In the genomic region with DNA sequence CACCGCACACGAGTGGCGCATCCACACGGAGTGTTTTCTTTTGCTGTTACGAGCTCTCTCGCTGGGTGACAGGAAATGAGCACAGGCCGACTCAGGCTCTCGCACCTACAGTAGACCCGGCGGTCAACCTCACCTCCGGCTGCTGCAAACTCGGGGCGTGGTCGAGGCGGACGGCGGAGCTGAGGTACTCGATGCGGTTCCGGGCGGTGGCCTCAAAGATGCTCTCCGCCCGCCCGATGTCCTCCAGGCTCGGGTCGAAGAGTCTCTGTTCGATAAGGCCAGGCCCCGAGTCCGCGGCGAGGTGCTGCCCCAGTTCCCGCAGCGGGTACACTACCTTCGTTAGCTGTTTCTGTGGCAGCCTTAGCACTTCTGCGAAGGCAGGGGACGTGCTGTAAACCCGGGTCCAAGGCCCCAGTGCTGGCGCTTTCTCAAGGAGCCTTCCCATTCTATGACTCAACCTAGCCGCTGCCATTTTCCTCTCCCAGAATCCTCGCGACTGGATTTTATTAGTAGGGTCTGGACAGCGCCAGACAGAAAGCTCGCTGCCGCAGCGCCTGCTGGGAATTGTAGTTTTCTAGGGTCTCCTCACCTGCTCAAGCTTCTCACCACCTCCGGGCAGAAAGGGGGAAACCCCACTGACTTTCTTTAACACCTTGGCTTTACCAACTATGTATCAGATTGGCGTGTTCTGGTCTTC, we compare ENCODE assay signal across 8 mouse cellular contexts. TPM values are rescaled to one million over a fixed set of nuclear protein-coding genes. Genes with fewer than 3 reads are reported as not detected.
DNase-seq lines count a peak whose midpoint lies in the region; ATAC-seq and TF ChIP-seq lines count a peak whose summit lies in the region.

A gene (minus strand): TSS at position 498 of the 697 bp plus-strand sequence.

- H3K9me3 ChIP-seq in MEL (replicated peaks; ENCODE audit: insufficient read depth, low read length) = no peaks in the 10 kb centered on the region
- no peaks in the 10 kb centered on the region for H3K9me3 ChIP-seq in lung, embryonic 16.5 days (ENCODE audit: control insufficient read depth, low read length)

- peaks cover 0 to 23% of the 10 kb centered on the region in 2 experiments; a peak in 3 of 4 replicates for H3K36me3 ChIP-seq in MEL (ENCODE audit: control insufficient read depth in 1 of 2, insufficient read depth in 2 of 2, low read length in 2 of 2)
- peaks cover 11% of the 10 kb centered on the region; the same call in 1 of the 2 replicates for H3K36me3 ChIP-seq in lung, embryonic 16.5 days (ENCODE audit: control insufficient read depth, insufficient read depth, low read length)

- no peaks in the 10 kb centered on the region for H3K27me3 ChIP-seq in MEL (ENCODE audit: control insufficient read depth in 1 of 2, insufficient read depth in 2 of 2, low read length in 2 of 2)
- no peaks in the 10 kb centered on the region for H3K27me3 ChIP-seq in cerebellum, adult 2 months (ENCODE audit: control insufficient read depth, insufficient read depth, low read length)
- no peaks in the 10 kb centered on the region for H3K27me3 ChIP-seq in lung, embryonic 16.5 days (ENCODE audit: control insufficient read depth, insufficient read depth, low read depth, low read length)

- TF ChIP-seq RAD21 in MEL (IDR thresholded peaks at IDR 0.05; ENCODE audit: low read depth, low read length) = no peak

- ATAC-seq in hematopoietic stem cell, adult 5-6 weeks (replicated peaks in 1 of 2; ENCODE audit: insufficient read depth in 1 of 2, low FRiP score in 2 of 2, low TSS enrichment in 1 of 2, low read depth in 1 of 2, poor library complexity in 2 of 2, severe bottlenecking in 2 of 2) = peak; percentile 84 to 95
- ATAC-seq in lung, embryonic 16.5 days (ENCODE audit: low read depth) = peak; percentile 96

- TF ChIP-seq CTCF in MEL (IDR thresholded peaks at IDR 0.05 in 2 of 3, conservative IDR thresholded peaks at IDR 0.05 in 1 of 3; ENCODE audit: control insufficient read depth in 1 of 3, insufficient read depth in 1 of 3, low read depth in 2 of 3, low read length in 3 of 3, poor library complexity in 1 of 3, severe bottlenecking in 1 of 3) = no peak
- TF ChIP-seq CTCF in cerebellum, adult 2 months (IDR thresholded peaks at IDR 0.05; ENCODE audit: borderline replicate concordance, insufficient read depth, low read depth, low read length) = no peak

- peak; percentile 92 for DNase-seq in MEL (ENCODE audit: low read depth, low spot score)
- DNase-seq in cerebellum, adult 2 months = peak; percentile 93
- DNase-seq in forelimb bud, embryonic 11.5 days (ENCODE audit: low read depth, low spot score) = peak; percentile 89
- peak; percentile 78 for DNase-seq in layer of hippocampus, adult 9-10 months (ENCODE audit: low spot score)
- peak; percentile 64 for DNase-seq in ovary, postnatal 10 days (ENCODE audit: low spot score)
- DNase-seq in thymus, postnatal 10 days (ENCODE audit: low spot score in 2 of 2) = peak; percentile 66 to 70

- peak within 1 kb of the TSS; percentile 96 for H3K9ac ChIP-seq in MEL (ENCODE audit: control insufficient read depth, low read depth, low read length, poor library complexity, severe bottlenecking)
- peak within 1 kb of the TSS; percentile 95 for H3K9ac ChIP-seq in lung, embryonic 16.5 days (ENCODE audit: low read length)

- peak within 1 kb of the TSS; percentile 92 for H3K27ac ChIP-seq in MEL (ENCODE audit: control insufficient read depth, low read depth, low read length)
- peak within 1 kb of the TSS; percentile 96 for H3K27ac ChIP-seq in cerebellum, adult 2 months (ENCODE audit: insufficient read depth, low read length)
- peak within 1 kb of the TSS; percentile 98 for H3K27ac ChIP-seq in lung, embryonic 16.5 days (ENCODE audit: low read length)

- H3K4me1 ChIP-seq in MEL (ENCODE audit: control insufficient read depth in 1 of 2, insufficient read depth in 2 of 2, low read length in 2 of 2) = peaks cover 2 to 11% of the 10 kb centered on the region in 2 experiments
- no peaks in the 10 kb centered on the region; the same call in 1 of the 2 replicates for H3K4me1 ChIP-seq in cerebellum, adult 2 months (ENCODE audit: control insufficient read depth, insufficient read depth, low read length)
- peaks cover 11% of the 10 kb centered on the region for H3K4me1 ChIP-seq in lung, embryonic 16.5 days (replicated peaks; ENCODE audit: control insufficient read depth, insufficient read depth, low read length)

- H3K4me2 ChIP-seq in lung, embryonic 16.5 days (ENCODE audit: low read depth, low read length) = peak within 1 kb of the TSS; percentile 77

- H3K79me2 ChIP-seq in MEL (ENCODE audit: control insufficient read depth, insufficient read depth, low read length, poor library complexity) = peaks cover 20% of the 10 kb centered on the region

- peak; percentile 75 to 88; a peak in 3 of 4 replicates for TF ChIP-seq POLR2A in MEL (IDR thresholded peaks at IDR 0.05; ENCODE audit: control insufficient read depth in 1 of 2, insufficient read depth in 1 of 2, low read depth in 1 of 2, low read length in 2 of 2, poor library complexity in 1 of 2)
- peak; percentile 81; the same call in 1 of the 2 replicates for TF ChIP-seq POLR2A in cerebellum, adult 2 months (IDR thresholded peaks at IDR 0.05; ENCODE audit: borderline replicate concordance, insufficient read depth, low read length)

- H3K4me3 ChIP-seq in MEL (ENCODE audit: control insufficient read depth in 1 of 2, insufficient read depth in 1 of 2, low read depth in 2 of 2, low read length in 2 of 2) = peak within 1 kb of the TSS; percentile 84 to 98
- H3K4me3 ChIP-seq in cerebellum, adult 2 months (replicated peaks; ENCODE audit: insufficient read depth, low read depth, low read length) = peak within 1 kb of the TSS; percentile 83
- H3K4me3 ChIP-seq in lung, embryonic 16.5 days (ENCODE audit: low read length) = peak within 1 kb of the TSS; percentile 93

- under 1% methylated on average over 47 of the region's 47 CpGs for WGBS in cerebellum, adult 2 months
- WGBS in lung, embryonic 16.5 days = under 1% methylated on average over 47 of the region's 47 CpGs

- no peak; a peak in 1 of 4 replicates for TF ChIP-seq EP300 in MEL (IDR thresholded peaks at IDR 0.05; ENCODE audit: low read depth in 1 of 2, low read length in 2 of 2)

TF ChIP-seq in MEL, 35 proteins besides CTCF, POLR2A, EP300 and RAD21 (continues in another document):
- TF ChIP-seq BHLHE40 (IDR thresholded peaks at IDR 0.05; ENCODE audit: borderline replicate concordance, low read depth, low read length) = no peak
- TF ChIP-seq MAX (IDR thresholded peaks at IDR 0.05; ENCODE audit: low read length) = peak; percentile 14; the same call in 1 of the 2 replicates
- TF ChIP-seq E2F4 (IDR thresholded peaks at IDR 0.05; ENCODE audit: borderline replicate concordance, low read depth, low read length) = no peak
- TF ChIP-seq MYC (IDR thresholded peaks at IDR 0.05; ENCODE audit: low read depth, low read length) = peak; percentile 43; the same call in 1 of the 2 replicates
- TF ChIP-seq ZC3H11A (IDR thresholded peaks at IDR 0.05; ENCODE audit: low read depth, low read length) = no peak
- TF ChIP-seq SMC3 (IDR thresholded peaks at IDR 0.05; ENCODE audit: low read depth, low read length) = no peak
- TF ChIP-seq USF1 (IDR thresholded peaks at IDR 0.05; ENCODE audit: low read depth, low read length) = no peak; the same call in 1 of the 2 replicates
- no peak for TF ChIP-seq ETS1 (IDR thresholded peaks at IDR 0.05; ENCODE audit: low read depth, low read length)
- TF ChIP-seq GATA1 (IDR thresholded peaks at IDR 0.05; ENCODE audit: low read depth, low read length) = no peak
- peak; percentile 75; the same call in 1 of the 2 replicates for TF ChIP-seq NELFE (IDR thresholded peaks at IDR 0.05; ENCODE audit: low read depth, low read length)
- no peak for TF ChIP-seq GABPA (IDR thresholded peaks at IDR 0.05; ENCODE audit: low read depth, low read length)
- no peak for TF ChIP-seq POLR2AphosphoS2 (IDR thresholded peaks at IDR 0.05; ENCODE audit: low read length)
- peak; percentile 99 for TF ChIP-seq HCFC1 (IDR thresholded peaks at IDR 0.05; ENCODE audit: low read depth, low read length)
- no peak for TF ChIP-seq TAL1 (IDR thresholded peaks at IDR 0.05; ENCODE audit: low read length)
- no peak for TF ChIP-seq MEF2A (IDR thresholded peaks at IDR 0.05; ENCODE audit: extremely low read depth, insufficient replicate concordance, low read depth, low read length, poor library complexity, severe bottlenecking)
- no peak for TF ChIP-seq MAZ (IDR thresholded peaks at IDR 0.05; ENCODE audit: low read depth, low read length)
- TF ChIP-seq KAT2A (conservative IDR thresholded peaks at IDR 0.05; ENCODE audit: low read depth, low read length) = peak; percentile 93
- no peak; the same call in 1 of the 2 replicates for TF ChIP-seq UBTF (IDR thresholded peaks at IDR 0.05; ENCODE audit: borderline replicate concordance, insufficient read depth, low read depth, low read length)
- TF ChIP-seq ZKSCAN1 (IDR thresholded peaks at IDR 0.05; ENCODE audit: low read depth, low read length) = no peak
- no peak for TF ChIP-seq CHD1 (IDR thresholded peaks at IDR 0.05; ENCODE audit: low read depth, low read length)
- TF ChIP-seq SIN3A (IDR thresholded peaks at IDR 0.05; ENCODE audit: low read length) = peak; percentile 97
- no peak for TF ChIP-seq JUND (IDR thresholded peaks at IDR 0.05; ENCODE audit: low read depth, low read length)
- TF ChIP-seq CHD2 (IDR thresholded peaks at IDR 0.05; ENCODE audit: low read length) = no peak
- TF ChIP-seq MYB (IDR thresholded peaks at IDR 0.05; ENCODE audit: low read depth, low read length) = no peak
- peak; percentile 57 for TF ChIP-seq TCF12 (IDR thresholded peaks at IDR 0.05; ENCODE audit: low read depth, low read length)
- no peak for TF ChIP-seq USF2 (IDR thresholded peaks at IDR 0.05; ENCODE audit: borderline replicate concordance in 1 of 2, insufficient read depth in 1 of 2, low read depth in 1 of 2, low read length in 2 of 2)
- TF ChIP-seq POLR2AphosphoS5 (IDR thresholded peaks at IDR 0.05; ENCODE audit: borderline replicate concordance, low read depth, low read length) = no peak
- peak; percentile 55 for TF ChIP-seq ELF1 (IDR thresholded peaks at IDR 0.05; ENCODE audit: low read depth, low read length)
- no peak for TF ChIP-seq RCOR1 (IDR thresholded peaks at IDR 0.05; ENCODE audit: low read depth, low read length)
- TF ChIP-seq NRF1 (IDR thresholded peaks at IDR 0.05; ENCODE audit: insufficient read depth, low read depth, low read length, poor library complexity, severe bottlenecking) = no peak

RNA-seq across cellular contexts. Expression of the gene that starts here (rescaled TPM):
- 10.1 and 14.4 TPM in 2 replicates for total RNA-seq in MEL (2012; rRNA removed)
- polyA plus RNA-seq in MEL (2012; ENCODE audit: insufficient read depth in 1 of 2, insufficient read length in 2 of 2, low read depth in 1 of 2, low replicate concordance in 2 of 2, missing spikeins in 1 of 2) = 10 to 100 TPM in 1 of 2 experiments, not detected in 1; 10.7 TPM
- 19.2 and 22.5 TPM in 2 replicates for polyA plus RNA-seq in cerebellum, adult 2 months (2012; rRNA removed)
- 15.5 and 15.8 TPM in 2 replicates for total RNA-seq in hematopoietic stem cell, adult 5-6 weeks (2017)
- 27.9 and 29.7 TPM in 2 replicates for polyA plus RNA-seq in lung, embryonic 16.5 days (2015; fragmentation: Nextera tagmentation; extraction: Ambion mirVana)

Comparison
In these comparisons a context has a peak if more than half of its experiments do, and no peak if none do; other contexts are left out.
1. Peak in every context shown above with its lines: DNase-seq, ATAC-seq, H3K4me3 ChIP-seq and H3K27ac ChIP-seq.